Mouse (Mus musculus): ENCODE measurements around the gene Myadm. TPM values are rescaled to one million over a fixed set of nuclear protein-coding genes. Genes with fewer than 3 reads are reported as not detected.

Gene Myadm
- polyA plus RNA-seq, 1 experiment from 2014 or later, result 75.3 TPM

GRCm38 (mm10) chr7:3294794-3295193, 5.9 kb downstream of the Myadm start:
- Histone ChIP-seq H3K4me1 (replicated peaks; ENCODE audit: control insufficient read depth, insufficient read depth, low read length) (0 out of 2 replicates have a peak, but pooled peaks cover 7% of the 10 kb centered on the region), H3K9ac (ENCODE audit: low read depth, low read length) (no peak overlapping the region), H3K36me3 (ENCODE audit: control insufficient read depth, insufficient read depth) (peaks cover 28% of the 10 kb centered on the region), H3K4me3 (ENCODE audit: low read depth, low read length) (no peak overlapping the region), H3K4me2 (replicated peaks; ENCODE audit: low read depth) (peak overlapping the region; percentile 21; the same call in 1 of the 2 replicates), H3K9me3 (ENCODE audit: control insufficient read depth) (no peaks in the 10 kb centered on the region), H3K27ac (ENCODE audit: low read depth, low read length) (no peak overlapping the region), H3K27me3 (replicated peaks; ENCODE audit: control insufficient read depth, insufficient read depth, low read length) (no peaks in the 10 kb centered on the region)
- no peak for TF ChIP-seq CTCF (IDR thresholded peaks at IDR 0.05; ENCODE audit: low read depth)
- WGBS, result 67% methylated on average over 1 of the region's 1 CpGs
- ATAC-seq, result no peak

DNA sequence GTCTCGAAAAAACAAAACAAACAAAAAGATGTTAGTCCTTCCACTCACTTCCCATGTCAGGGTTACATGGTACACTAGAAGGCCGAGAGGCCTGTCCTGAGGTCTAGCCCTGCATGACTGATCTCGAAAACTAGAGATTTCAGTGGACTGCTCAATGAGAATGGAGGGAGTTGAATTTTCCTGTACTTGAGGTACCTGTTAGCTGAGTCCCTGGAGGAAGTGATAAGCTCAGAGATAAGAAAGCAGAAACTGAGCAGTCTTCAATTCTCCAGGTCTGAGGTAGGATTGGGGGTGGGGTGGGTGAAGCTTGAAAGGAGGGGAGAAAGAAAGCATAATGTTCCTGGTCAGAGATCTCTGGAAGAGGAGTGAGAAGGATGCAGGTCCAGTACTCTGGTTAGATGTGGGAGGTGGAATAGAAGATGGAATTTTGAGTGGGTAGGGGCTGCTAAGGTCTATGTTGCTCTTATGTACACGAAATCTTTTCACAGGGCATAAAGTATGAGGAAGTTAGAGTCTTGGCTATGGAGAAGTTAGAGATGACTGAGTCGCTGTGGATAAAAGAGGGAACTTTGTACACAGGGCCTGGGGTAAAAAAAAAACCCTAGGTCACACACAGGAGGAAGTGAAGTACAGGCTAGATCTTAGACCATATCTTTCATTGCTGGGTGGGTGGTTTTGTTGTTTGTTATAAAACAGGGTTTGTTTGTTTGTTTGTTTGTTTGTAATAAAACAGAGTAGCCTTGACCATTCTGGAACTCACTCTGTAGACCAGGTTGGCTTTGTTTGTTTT, 6.6 kb downstream of the Myadm start:
- no peak for ATAC-seq
- no peak for TF ChIP-seq CTCF (IDR thresholded peaks at IDR 0.05; ENCODE audit: low read depth)
- Histone ChIP-seq H3K4me3 (ENCODE audit: low read depth, low read length) (no peak overlapping the region), H3K36me3 (ENCODE audit: control insufficient read depth, insufficient read depth) (peaks cover 29% of the 10 kb centered on the region), H3K27ac (ENCODE audit: low read depth, low read length) (no peak overlapping the region), H3K4me1 (replicated peaks; ENCODE audit: control insufficient read depth, insufficient read depth, low read length) (0 out of 2 replicates have a peak, but pooled peaks cover 6% of the 10 kb centered on the region), H3K9ac (ENCODE audit: low read depth, low read length) (no peak overlapping the region), H3K9me3 (ENCODE audit: control insufficient read depth) (no peaks in the 10 kb centered on the region), H3K27me3 (replicated peaks; ENCODE audit: control insufficient read depth, insufficient read depth, low read length) (no peaks in the 10 kb centered on the region), H3K4me2 (replicated peaks; ENCODE audit: low read depth) (peak overlapping the region; percentile 21; the same call in 1 of the 2 replicates)
- WGBS, result 36% methylated on average over 5 of the region's 5 CpGs

- no peak overlapping the region for H3K4me2 ChIP-seq (replicated peaks; ENCODE audit: low read depth)
- 94% methylated on average over 16 of the region's 16 CpGs for WGBS
- H3K9ac ChIP-seq (ENCODE audit: low read depth, low read length), result no peak overlapping the region
- no peaks in the 10 kb centered on the region for H3K27me3 ChIP-seq (replicated peaks; ENCODE audit: control insufficient read depth, insufficient read depth, low read length)
- TF ChIP-seq CTCF (IDR thresholded peaks at IDR 0.05; ENCODE audit: low read depth), result no peak
- H3K36me3 ChIP-seq (ENCODE audit: control insufficient read depth, insufficient read depth), result peaks cover 29% of the 10 kb centered on the region
- peaks cover 9% of the 10 kb centered on the region; the same call in 1 of the 2 replicates for H3K4me1 ChIP-seq (replicated peaks; ENCODE audit: control insufficient read depth, insufficient read depth, low read length)
- H3K4me3 ChIP-seq (ENCODE audit: low read depth, low read length), result no peak overlapping the region
- H3K9me3 ChIP-seq (ENCODE audit: control insufficient read depth), result no peaks in the 10 kb centered on the region
- ATAC-seq, result no peak
- no peak overlapping the region for H3K27ac ChIP-seq (ENCODE audit: low read depth, low read length)
These were observed 7.8 kb downstream of the Myadm start for GRCm38 (mm10) chr7:3296711-3297110.

GRCm38 (mm10) chr7:3299941-3300617, 11.2 kb downstream of the Myadm start:
- no peak overlapping the region for H3K4me3 ChIP-seq (ENCODE audit: low read depth, low read length)
- H3K36me3 ChIP-seq (ENCODE audit: control insufficient read depth, insufficient read depth), result peaks cover 29% of the 10 kb centered on the region
- ATAC-seq, result no peak
- H3K9ac ChIP-seq (ENCODE audit: low read depth, low read length), result no peak overlapping the region
- H3K27me3 ChIP-seq (replicated peaks; ENCODE audit: control insufficient read depth, insufficient read depth, low read length), result peaks cover 22% of the 10 kb centered on the region
- WGBS, result 48% methylated on average over 7 of the region's 7 CpGs
- no peak overlapping the region for H3K27ac ChIP-seq (ENCODE audit: low read depth, low read length)
- peak; percentile 64 for TF ChIP-seq CTCF (IDR thresholded peaks at IDR 0.05; ENCODE audit: low read depth)
- peaks cover 7% of the 10 kb centered on the region for H3K4me1 ChIP-seq (replicated peaks; ENCODE audit: control insufficient read depth, insufficient read depth, low read length)
- H3K9me3 ChIP-seq (ENCODE audit: control insufficient read depth), result no peaks in the 10 kb centered on the region
- no peak overlapping the region for H3K4me2 ChIP-seq (replicated peaks; ENCODE audit: low read depth)

GRCm38 (mm10) chr7:3300891-3301627, 12.2 kb downstream of the Myadm start:
- H3K36me3 ChIP-seq (ENCODE audit: control insufficient read depth, insufficient read depth), result peaks cover 29% of the 10 kb centered on the region
- no peaks in the 10 kb centered on the region for H3K9me3 ChIP-seq (ENCODE audit: control insufficient read depth)
- ATAC-seq, result no peak
- no peak overlapping the region for H3K4me2 ChIP-seq (replicated peaks; ENCODE audit: low read depth)
- peaks cover 32% of the 10 kb centered on the region for H3K27me3 ChIP-seq (replicated peaks; ENCODE audit: control insufficient read depth, insufficient read depth, low read length)
- H3K27ac ChIP-seq (ENCODE audit: low read depth, low read length), result no peak overlapping the region
- no peak overlapping the region for H3K9ac ChIP-seq (ENCODE audit: low read depth, low read length)
- TF ChIP-seq CTCF (IDR thresholded peaks at IDR 0.05; ENCODE audit: low read depth), result no peak
- H3K4me3 ChIP-seq (ENCODE audit: low read depth, low read length), result no peak overlapping the region
- H3K4me1 ChIP-seq (replicated peaks; ENCODE audit: control insufficient read depth, insufficient read depth, low read length), result peaks cover 7% of the 10 kb centered on the region
- 68% methylated on average over 8 of the region's 8 CpGs for WGBS
